In genomic region chr19:6497803-6498202, GRCm38 (mm10) we compare ENCODE assay signal across 7 mouse cellular contexts. TPM values are rescaled to one million over a fixed set of nuclear protein-coding genes. Genes with fewer than 3 reads are reported as not detected.
DNase-seq lines count a peak whose midpoint lies in the region; ATAC-seq and TF ChIP-seq lines count a peak whose summit lies in the region.

No protein-coding gene starts in this region.

- TF ChIP-seq CTCF in liver, adult 2 months (IDR thresholded peaks at IDR 0.05; ENCODE audit: low read depth, low read length): no peak

- H3K4me3 ChIP-seq in liver, adult 2 months (ENCODE audit: insufficient read depth, low read depth, low read length): peak overlapping the region; percentile 54; the same call in 1 of the 2 replicates
- peak overlapping the region; percentile 52 for H3K4me3 ChIP-seq in embryonic facial prominence, embryonic 15.5 days (replicated peaks)
- peak overlapping the region; percentile 44 for H3K4me3 ChIP-seq in intestine, embryonic 14.5 days (ENCODE audit: low read depth, low read length)

- H3K9ac ChIP-seq in liver, adult 2 months (ENCODE audit: low read depth, low read length): peak overlapping the region; percentile 33; the same call in 1 of the 2 replicates
- no peak overlapping the region; the same call in 1 of the 2 replicates for H3K9ac ChIP-seq in embryonic facial prominence, embryonic 15.5 days
- H3K9ac ChIP-seq in intestine, embryonic 14.5 days (ENCODE audit: low read length): peak overlapping the region; percentile 18

- H3K36me3 ChIP-seq in liver, adult 2 months (ENCODE audit: control insufficient read depth, insufficient read depth, low read length): no peaks in the 10 kb centered on the region
- H3K36me3 ChIP-seq in embryonic facial prominence, embryonic 15.5 days: no peaks in the 10 kb centered on the region
- H3K36me3 ChIP-seq in intestine, embryonic 14.5 days (ENCODE audit: control insufficient read depth, insufficient read depth, low read length): no peaks in the 10 kb centered on the region

- ATAC-seq in embryonic facial prominence, embryonic 15.5 days (ENCODE audit: insufficient number of reproducible peaks, low FRiP score, low TSS enrichment, low read depth): no peak; the same call in 1 of the 2 replicates
- ATAC-seq in intestine, embryonic 14.5 days (replicated peaks; ENCODE audit: low FRiP score, low TSS enrichment, low read depth): no peak; the same call in 1 of the 2 replicates

- H3K79me2 ChIP-seq in liver, adult 2 months (ENCODE audit: control insufficient read depth, insufficient read depth, low read length): no peaks in the 10 kb centered on the region

- DNase-seq in liver, adult 2 months (ENCODE audit: extremely low read depth, low read depth, low spot score): no peak
- no peak for DNase-seq in liver
- DNase-seq in intestine, embryonic 14.5 days (ENCODE audit: low spot score): peak; percentile 61
- peak; percentile 50 for DNase-seq in neural tube, embryonic 10.5 days (ENCODE audit: extremely low spot score, low spot score)
- no peak for DNase-seq in left cerebral cortex, postnatal 36 days (ENCODE audit: low spot score in 2 of 2)
- no peak for DNase-seq in gastrocnemius, postnatal 25 days

- no peaks in the 10 kb centered on the region for H3K4me1 ChIP-seq in liver, adult 2 months (ENCODE audit: control insufficient read depth, insufficient read depth, low read length)
- H3K4me1 ChIP-seq in embryonic facial prominence, embryonic 15.5 days: peaks cover 19% of the 10 kb centered on the region
- H3K4me1 ChIP-seq in intestine, embryonic 14.5 days (replicated peaks; ENCODE audit: control insufficient read depth, insufficient read depth, low read length): peaks cover 8% of the 10 kb centered on the region; the same call in 1 of the 2 replicates

- WGBS in liver, adult 2 months: 2% methylated on average over 33 of the region's 39 CpGs
- under 1% methylated on average over 37 of the region's 39 CpGs for WGBS in embryonic facial prominence, embryonic 15.5 days
- 2% methylated on average over 39 of the region's 39 CpGs for WGBS in intestine, embryonic 14.5 days

- no peak for TF ChIP-seq POLR2A in liver, adult 2 months (IDR thresholded peaks at IDR 0.05; ENCODE audit: extremely low read depth, insufficient read depth, low read length)

- H3K9me3 ChIP-seq in embryonic facial prominence, embryonic 15.5 days (replicated peaks): no peaks in the 10 kb centered on the region
- no peaks in the 10 kb centered on the region for H3K9me3 ChIP-seq in intestine, embryonic 14.5 days (ENCODE audit: control insufficient read depth, low read length)

- H3K27ac ChIP-seq in liver, adult 2 months (replicated peaks; ENCODE audit: insufficient read depth, low read depth, low read length): no peak overlapping the region
- H3K27ac ChIP-seq in embryonic facial prominence, embryonic 15.5 days (replicated peaks): no peak overlapping the region
- no peak overlapping the region for H3K27ac ChIP-seq in intestine, embryonic 14.5 days (ENCODE audit: low read depth)

- H3K27me3 ChIP-seq in liver, adult 2 months (ENCODE audit: control insufficient read depth, insufficient read depth, low read length): peaks cover 23% of the 10 kb centered on the region
- H3K27me3 ChIP-seq in embryonic facial prominence, embryonic 15.5 days: peaks cover 91% of the 10 kb centered on the region
- H3K27me3 ChIP-seq in intestine, embryonic 14.5 days (replicated peaks; ENCODE audit: control insufficient read depth, insufficient read depth, low read length): peaks cover 80% of the 10 kb centered on the region

- intact Hi-C loops in left cerebral cortex, postnatal 36 days (cut with DNase I): loop anchor here (5.0 to 10.0 kb wide), 2 partner anchors 34 to 437 kb away; partner anchors contain the start of gene Kcnk4

- H3K4me2 ChIP-seq in embryonic facial prominence, embryonic 15.5 days (replicated peaks): peak overlapping the region; percentile 93
- peak overlapping the region; percentile 80 for H3K4me2 ChIP-seq in intestine, embryonic 14.5 days (ENCODE audit: low read length)

RNA-seq across cellular contexts. Expression of gene Slc22a12, which starts 45.0 kb away (rescaled TPM):
- 0.34 TPM in 1 of 2 replicates, not detected in the other for total RNA-seq in liver, adult 2 months (2014; rRNA removed)
- polyA plus RNA-seq in liver, adult 2 months (2012; rRNA removed): not detected in 2 replicates
- polyA plus RNA-seq in embryonic facial prominence, embryonic 15.5 days (2015; fragmentation: Nextera tagmentation; extraction: Ambion mirVana): not detected in 2 replicates
- polyA plus RNA-seq in intestine, embryonic 14.5 days (2014; fragmentation: Nextera tagmentation; extraction: Ambion mirVana): not detected in 2 replicates
- under 1 TPM; 0.25 to 0.50 TPM for total RNA-seq in left cerebral cortex, postnatal 36 days (2021)
- total RNA-seq in gastrocnemius, postnatal 25 days (2021): not detected

Comparison
In these comparisons a context has a peak if more than half of its experiments do, and no peak if none do; other contexts are left out.
1. DNase-seq: peak in intestine, embryonic 14.5 days (single experiment) and neural tube, embryonic 10.5 days (single experiment); none in liver, adult 2 months (single experiment), liver (single experiment), left cerebral cortex, postnatal 36 days (0 of 2) and gastrocnemius, postnatal 25 days (single experiment).
2. Peak in every context shown above with its lines, with median percentiles within 50 percentile points of each other: H3K4me3 ChIP-seq.